Mouse (Mus musculus): ENCODE results near the gene Herpud1. TPM values are rescaled to one million over a fixed set of nuclear protein-coding genes. Genes with fewer than 3 reads are reported as not detected.

The Herpud1 gene
- polyA plus RNA-seq, 1 experiment from 2014 or later: 66.6 TPM

- H3K4me3 ChIP-seq (replicated peaks; ENCODE audit: low read length): no peak overlapping the region
- DNase-seq (ENCODE audit: low spot score) (no peak), ATAC-seq (ENCODE audit: low FRiP score) (no peak)
- H3K4me1 ChIP-seq (replicated peaks; ENCODE audit: control insufficient read depth, insufficient read depth, low read length): no peaks in the 10 kb centered on the region
- no peaks in the 10 kb centered on the region for H3K27me3 ChIP-seq (ENCODE audit: control insufficient read depth, insufficient read depth, low read length)
- H3K9me3 ChIP-seq (ENCODE audit: control insufficient read depth, low read length): no peaks in the 10 kb centered on the region
- no peak overlapping the region for H3K4me2 ChIP-seq (replicated peaks)
- no peak overlapping the region for H3K9ac ChIP-seq
- no peak overlapping the region for H3K27ac ChIP-seq
- no peaks in the 10 kb centered on the region for H3K36me3 ChIP-seq (replicated peaks; ENCODE audit: control insufficient read depth, insufficient read depth)
- 86% methylated on average over 9 of the region's 9 CpGs for WGBS
Measured at GRCm38 (mm10) chr8:94365410-94365981, 20.7 kb upstream of the Herpud1 start.

GRCm38 (mm10) chr8:94370839-94371238 is 15.4 kb upstream of the Herpud1 start:
- no peak overlapping the region for H3K27ac ChIP-seq
- H3K4me2 ChIP-seq (replicated peaks): no peak overlapping the region
- H3K36me3 ChIP-seq (replicated peaks; ENCODE audit: control insufficient read depth, insufficient read depth): no peaks in the 10 kb centered on the region
- H3K27me3 ChIP-seq (ENCODE audit: control insufficient read depth, insufficient read depth, low read length): no peaks in the 10 kb centered on the region
- H3K9ac ChIP-seq: no peak overlapping the region
- WGBS: 83% methylated on average over 5 of the region's 5 CpGs
- H3K9me3 ChIP-seq (ENCODE audit: control insufficient read depth, low read length): no peaks in the 10 kb centered on the region
- DNase-seq (ENCODE audit: low spot score): no peak
- no peak for ATAC-seq (ENCODE audit: low FRiP score)
- no peak overlapping the region for H3K4me3 ChIP-seq (replicated peaks; ENCODE audit: low read length)
- no peaks in the 10 kb centered on the region for H3K4me1 ChIP-seq (replicated peaks; ENCODE audit: control insufficient read depth, insufficient read depth, low read length)

- H3K4me3 ChIP-seq (replicated peaks; ENCODE audit: low read length): no peak overlapping the region
- no peaks in the 10 kb centered on the region for H3K36me3 ChIP-seq (replicated peaks; ENCODE audit: control insufficient read depth, insufficient read depth)
- H3K4me2 ChIP-seq (replicated peaks): no peak overlapping the region
- DNase-seq (ENCODE audit: low spot score): no peak
- 88% methylated on average over 6 of the region's 6 CpGs for WGBS
- no peaks in the 10 kb centered on the region for H3K27me3 ChIP-seq (ENCODE audit: control insufficient read depth, insufficient read depth, low read length)
- ATAC-seq (ENCODE audit: low FRiP score): no peak
- no peak overlapping the region for H3K27ac ChIP-seq
- H3K4me1 ChIP-seq (replicated peaks; ENCODE audit: control insufficient read depth, insufficient read depth, low read length): no peaks in the 10 kb centered on the region
- H3K9ac ChIP-seq: no peak overlapping the region
- no peaks in the 10 kb centered on the region for H3K9me3 ChIP-seq (ENCODE audit: control insufficient read depth, low read length)
Measured at GRCm38 (mm10) chr8:94372955-94373599, 13.2 kb upstream of the Herpud1 start.

- 86% methylated on average over 3 of the region's 3 CpGs for WGBS
- no peaks in the 10 kb centered on the region for H3K36me3 ChIP-seq (replicated peaks; ENCODE audit: control insufficient read depth, insufficient read depth)
- H3K27me3 ChIP-seq (ENCODE audit: control insufficient read depth, insufficient read depth, low read length): no peaks in the 10 kb centered on the region
- no peak overlapping the region for H3K27ac ChIP-seq
- no peaks in the 10 kb centered on the region for H3K9me3 ChIP-seq (ENCODE audit: control insufficient read depth, low read length)
- no peaks in the 10 kb centered on the region for H3K4me1 ChIP-seq (replicated peaks; ENCODE audit: control insufficient read depth, insufficient read depth, low read length)
- no peak overlapping the region for H3K9ac ChIP-seq
- DNase-seq (ENCODE audit: low spot score): no peak
- H3K4me2 ChIP-seq (replicated peaks): no peak overlapping the region
- no peak for ATAC-seq (ENCODE audit: low FRiP score)
- no peak overlapping the region for H3K4me3 ChIP-seq (replicated peaks; ENCODE audit: low read length)
Measured at GRCm38 (mm10) chr8:94375551-94375991, 10.7 kb upstream of the Herpud1 start.

- no peaks in the 10 kb centered on the region for H3K4me1 ChIP-seq (replicated peaks; ENCODE audit: control insufficient read depth, insufficient read depth, low read length)
- H3K4me3 ChIP-seq (replicated peaks; ENCODE audit: low read length): no peak overlapping the region
- no peak overlapping the region for H3K9ac ChIP-seq
- H3K27me3 ChIP-seq (ENCODE audit: control insufficient read depth, insufficient read depth, low read length): no peaks in the 10 kb centered on the region
- H3K4me2 ChIP-seq (replicated peaks): no peak overlapping the region
- H3K36me3 ChIP-seq (replicated peaks; ENCODE audit: control insufficient read depth, insufficient read depth): no peaks in the 10 kb centered on the region
- ATAC-seq (ENCODE audit: low FRiP score) (no peak), DNase-seq (ENCODE audit: low spot score) (no peak)
- 93% methylated on average over 3 of the region's 3 CpGs for WGBS
- no peaks in the 10 kb centered on the region for H3K9me3 ChIP-seq (ENCODE audit: control insufficient read depth, low read length)
- no peak overlapping the region for H3K27ac ChIP-seq
Measured at GRCm38 (mm10) chr8:94376176-94376575, 10.1 kb upstream of the Herpud1 start.

GRCm38 (mm10) chr8:94376580-94376979 is 9.7 kb upstream of the Herpud1 start:
- 92% methylated on average over 2 of the region's 2 CpGs for WGBS
- Histone ChIP-seq H3K9me3 (ENCODE audit: control insufficient read depth, low read length) (no peaks in the 10 kb centered on the region), H3K27me3 (ENCODE audit: control insufficient read depth, insufficient read depth, low read length) (no peaks in the 10 kb centered on the region), H3K4me1 (replicated peaks; ENCODE audit: control insufficient read depth, insufficient read depth, low read length) (no peaks in the 10 kb centered on the region), H3K4me2 (replicated peaks) (no peak overlapping the region), H3K9ac (no peak overlapping the region), H3K27ac (no peak overlapping the region), H3K4me3 (replicated peaks; ENCODE audit: low read length) (no peak overlapping the region), H3K36me3 (replicated peaks; ENCODE audit: control insufficient read depth, insufficient read depth) (no peaks in the 10 kb centered on the region)
- ATAC-seq (ENCODE audit: low FRiP score) (no peak), DNase-seq (ENCODE audit: low spot score) (no peak)

GRCm38 (mm10) chr8:94377031-94377430 is 9.2 kb upstream of the Herpud1 start:
- no peak for ATAC-seq (ENCODE audit: low FRiP score)
- Histone ChIP-seq H3K4me2 (replicated peaks) (no peak overlapping the region), H3K36me3 (replicated peaks; ENCODE audit: control insufficient read depth, insufficient read depth) (no peaks in the 10 kb centered on the region), H3K4me3 (replicated peaks; ENCODE audit: low read length) (no peak overlapping the region), H3K9ac (no peak overlapping the region), H3K9me3 (ENCODE audit: control insufficient read depth, low read length) (no peaks in the 10 kb centered on the region), H3K27me3 (ENCODE audit: control insufficient read depth, insufficient read depth, low read length) (no peaks in the 10 kb centered on the region), H3K27ac (no peak overlapping the region), H3K4me1 (replicated peaks; ENCODE audit: control insufficient read depth, insufficient read depth, low read length) (no peaks in the 10 kb centered on the region)
- no peak for DNase-seq (ENCODE audit: low spot score)
- WGBS: 86% methylated on average over 4 of the region's 4 CpGs

- no peak overlapping the region for H3K9ac ChIP-seq
- ATAC-seq (ENCODE audit: low FRiP score) (no peak), DNase-seq (ENCODE audit: low spot score) (no peak)
- 71% methylated on average over 11 of the region's 11 CpGs for WGBS
- no peaks in the 10 kb centered on the region for H3K4me1 ChIP-seq (replicated peaks; ENCODE audit: control insufficient read depth, insufficient read depth, low read length)
- H3K27me3 ChIP-seq (ENCODE audit: control insufficient read depth, insufficient read depth, low read length): no peaks in the 10 kb centered on the region
- H3K9me3 ChIP-seq (ENCODE audit: control insufficient read depth, low read length): no peaks in the 10 kb centered on the region
- no peak overlapping the region for H3K4me2 ChIP-seq (replicated peaks)
- H3K4me3 ChIP-seq (replicated peaks; ENCODE audit: low read length): no peak overlapping the region
- no peaks in the 10 kb centered on the region for H3K36me3 ChIP-seq (replicated peaks; ENCODE audit: control insufficient read depth, insufficient read depth)
- H3K27ac ChIP-seq: no peak overlapping the region
Measured at GRCm38 (mm10) chr8:94377714-94378205, 8.5 kb upstream of the Herpud1 start.

GRCm38 (mm10) chr8:94378763-94379415 is 7.3 kb upstream of the Herpud1 start:
- no peaks in the 10 kb centered on the region for H3K36me3 ChIP-seq (replicated peaks; ENCODE audit: control insufficient read depth, insufficient read depth)
- H3K27me3 ChIP-seq (ENCODE audit: control insufficient read depth, insufficient read depth, low read length): no peaks in the 10 kb centered on the region
- ATAC-seq (ENCODE audit: low FRiP score) (no peak), DNase-seq (ENCODE audit: low spot score) (no peak)
- no peaks in the 10 kb centered on the region for H3K4me1 ChIP-seq (replicated peaks; ENCODE audit: control insufficient read depth, insufficient read depth, low read length)
- no peak overlapping the region for H3K4me3 ChIP-seq (replicated peaks; ENCODE audit: low read length)
- no peak overlapping the region for H3K9ac ChIP-seq
- WGBS: 92% methylated on average over 15 of the region's 15 CpGs
- H3K4me2 ChIP-seq (replicated peaks): no peak overlapping the region
- H3K9me3 ChIP-seq (ENCODE audit: control insufficient read depth, low read length): no peaks in the 10 kb centered on the region
- H3K27ac ChIP-seq: no peak overlapping the region

All from hindbrain, embryonic 14.5 days (tissue).